Mouse (Mus musculus): ENCODE data around the gene Ppp1r13b.

Gene Ppp1r13b

DNA sequence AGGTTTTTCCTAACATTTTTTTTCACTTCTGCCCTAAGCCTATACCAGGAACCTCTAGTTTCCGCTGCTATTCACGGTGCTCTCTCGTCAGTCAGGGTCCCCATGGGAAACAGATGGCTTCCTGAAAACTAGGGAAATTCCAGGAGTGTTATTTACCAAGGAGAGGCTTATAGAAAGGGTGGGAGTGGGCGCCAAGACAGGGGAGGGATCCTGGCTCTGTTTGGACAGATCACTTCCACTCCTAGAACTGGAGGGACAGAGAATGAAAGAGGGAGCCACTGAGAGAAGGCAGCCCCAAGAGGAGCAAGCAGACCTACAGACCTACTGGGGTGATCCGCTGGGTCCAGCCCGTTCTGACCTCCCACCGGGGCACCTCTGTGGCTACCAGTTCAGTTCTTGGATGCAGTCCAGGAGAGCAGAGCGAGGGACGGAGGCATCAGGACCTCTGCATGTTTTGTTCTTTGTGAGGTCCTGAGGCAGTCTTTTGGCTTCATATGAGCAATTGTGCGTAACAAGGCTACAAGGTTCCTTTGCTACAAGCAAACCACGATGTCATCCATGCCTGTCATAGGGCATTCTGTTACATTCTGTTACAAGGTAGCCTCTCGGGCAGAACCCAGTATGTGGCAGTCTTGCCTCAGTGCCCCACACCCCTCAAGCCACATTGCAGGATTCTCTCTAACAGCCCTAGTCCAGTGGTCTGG, 8.8 kb upstream of the Ppp1r13b start:
- no peak for DNase-seq

DNA sequence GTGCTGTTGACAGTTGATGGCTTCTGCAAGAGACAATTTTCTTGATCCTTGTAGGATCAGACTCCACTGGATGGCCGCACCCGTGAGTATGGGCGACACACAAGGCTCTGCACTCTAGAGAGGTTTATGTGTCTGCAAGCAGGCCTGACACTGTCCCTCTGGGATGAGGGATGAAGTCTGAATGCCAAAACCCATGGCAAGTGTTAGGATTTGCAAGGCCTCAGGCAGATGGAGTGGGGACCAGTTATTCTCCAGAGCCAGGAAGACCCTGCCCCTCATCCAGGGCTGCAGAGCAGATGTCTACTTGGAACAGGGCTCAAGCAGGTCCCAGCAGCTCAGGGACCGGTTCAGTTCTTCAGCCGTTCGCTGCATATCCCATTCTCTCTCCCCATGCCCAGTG, 7.9 kb upstream of the Ppp1r13b start:
- no peak for DNase-seq

DNA sequence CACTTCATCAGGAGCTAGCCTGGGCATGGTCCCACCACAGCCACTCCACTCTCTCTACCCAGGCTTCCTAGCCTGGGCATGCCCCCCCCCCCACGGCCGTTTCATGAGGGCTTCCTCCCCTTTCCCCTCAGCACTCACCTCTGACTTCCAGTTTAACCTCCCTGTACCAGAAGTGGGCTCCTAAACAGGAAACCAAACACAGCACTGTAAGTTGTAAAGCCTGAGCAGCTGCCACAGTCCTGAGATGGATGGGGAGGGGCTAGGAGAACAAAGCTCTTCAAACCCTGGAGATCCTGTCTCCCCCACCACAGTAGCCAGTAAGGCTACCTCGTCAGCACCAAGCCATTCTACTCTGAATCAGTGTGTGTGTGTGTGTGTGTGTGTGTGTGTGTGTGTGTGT, 6.1 kb upstream of the Ppp1r13b start:
- DNase-seq, result no peak

DNA sequence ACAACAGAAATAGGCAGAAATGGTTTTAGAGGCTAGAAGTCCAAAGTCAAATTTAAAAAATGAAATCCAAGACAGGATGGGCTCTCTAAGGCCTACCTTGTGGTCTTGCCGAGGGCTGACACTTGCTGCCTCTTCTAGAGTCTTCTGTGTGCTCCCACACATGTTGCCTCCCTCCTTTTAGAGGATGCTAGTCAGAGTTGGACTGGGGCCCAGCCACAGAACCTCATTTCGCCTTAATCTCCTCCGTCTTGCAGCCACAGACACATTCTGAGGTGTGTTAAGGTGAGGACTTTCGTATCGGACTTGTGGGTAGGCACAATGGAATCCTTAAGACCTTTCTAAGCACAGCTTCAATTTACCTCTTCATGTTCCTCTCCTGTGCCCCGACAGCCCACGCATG, 4.9 kb upstream of the Ppp1r13b start:
- no peak for DNase-seq

DNA sequence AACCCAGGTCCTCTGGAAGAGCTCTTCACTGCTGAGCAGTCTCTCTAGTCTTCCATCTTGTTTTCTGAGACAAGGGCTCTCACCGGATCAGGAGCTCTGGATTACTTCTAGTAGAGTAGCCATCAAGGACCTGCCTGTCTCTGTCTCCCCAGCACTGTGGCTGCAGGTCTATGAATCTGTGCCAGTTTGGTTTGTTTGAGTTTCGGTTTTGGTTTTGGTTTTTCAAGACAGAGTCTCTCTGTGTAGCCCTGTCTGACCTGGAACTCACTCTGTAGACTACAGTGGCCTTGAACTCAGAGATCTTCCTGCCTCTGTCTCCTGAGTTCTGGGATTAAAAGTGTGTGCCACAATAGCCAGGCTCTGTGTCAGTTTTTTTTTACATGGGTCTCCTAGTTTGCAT, 3.9 kb upstream of the Ppp1r13b start:
- peak; percentile 20 to 22 for DNase-seq

DNA sequence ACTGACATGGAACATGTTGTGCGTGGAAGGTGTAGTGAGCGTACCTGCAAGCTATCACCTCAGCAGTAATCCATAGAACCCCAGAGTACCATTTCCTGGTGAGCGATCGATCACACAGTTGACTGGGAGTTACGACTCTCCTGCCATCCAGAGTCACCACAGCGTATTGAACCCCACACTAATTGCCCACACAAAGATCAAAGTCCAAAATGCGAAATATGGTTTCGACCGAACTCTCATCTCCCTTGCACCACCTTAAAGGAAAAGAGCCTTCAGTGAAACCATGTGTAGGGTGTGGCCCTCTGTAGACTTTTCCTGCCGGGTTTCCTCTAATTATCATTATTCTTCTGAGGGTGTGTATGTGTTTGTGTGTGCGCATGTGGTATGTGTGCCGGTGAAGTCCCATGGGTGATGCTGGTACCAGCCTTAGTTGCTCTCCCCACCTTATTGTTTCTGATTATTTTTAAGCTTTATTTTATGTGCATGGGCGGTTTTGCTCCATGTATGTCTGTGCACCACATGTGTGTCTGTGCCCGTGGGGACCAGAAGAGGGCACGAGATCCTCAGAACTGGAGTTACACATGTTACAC, 3.4 kb upstream of the Ppp1r13b start:
- DNase-seq, result no peak

DNA sequence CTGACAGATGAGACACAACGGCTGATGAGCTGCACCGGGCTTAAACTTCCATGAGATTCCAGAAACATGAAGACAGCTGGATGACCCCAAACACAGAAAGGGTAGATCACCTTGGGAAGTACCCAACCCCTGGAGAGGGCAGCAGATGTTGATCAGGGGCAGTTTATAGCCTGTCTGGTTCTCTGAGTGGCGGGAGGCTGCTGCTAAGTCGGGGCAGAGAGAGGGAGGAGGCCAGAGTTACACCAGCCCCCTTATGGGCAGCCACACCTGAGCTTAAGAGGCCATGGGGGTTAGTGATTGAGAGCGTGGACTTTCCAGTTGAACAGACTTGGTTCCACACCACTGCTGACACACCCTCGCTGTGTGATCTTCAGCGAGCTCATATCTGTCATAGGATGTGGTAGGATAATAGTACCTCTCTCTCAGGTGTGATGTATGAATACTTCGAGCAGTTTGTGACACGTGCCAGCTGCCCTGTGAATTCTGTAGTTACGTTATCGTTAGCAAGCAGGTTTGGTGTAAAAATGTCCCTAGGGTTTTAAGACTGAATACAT, 1.2 kb upstream of the Ppp1r13b start:
- DNase-seq, result no peak

DNA sequence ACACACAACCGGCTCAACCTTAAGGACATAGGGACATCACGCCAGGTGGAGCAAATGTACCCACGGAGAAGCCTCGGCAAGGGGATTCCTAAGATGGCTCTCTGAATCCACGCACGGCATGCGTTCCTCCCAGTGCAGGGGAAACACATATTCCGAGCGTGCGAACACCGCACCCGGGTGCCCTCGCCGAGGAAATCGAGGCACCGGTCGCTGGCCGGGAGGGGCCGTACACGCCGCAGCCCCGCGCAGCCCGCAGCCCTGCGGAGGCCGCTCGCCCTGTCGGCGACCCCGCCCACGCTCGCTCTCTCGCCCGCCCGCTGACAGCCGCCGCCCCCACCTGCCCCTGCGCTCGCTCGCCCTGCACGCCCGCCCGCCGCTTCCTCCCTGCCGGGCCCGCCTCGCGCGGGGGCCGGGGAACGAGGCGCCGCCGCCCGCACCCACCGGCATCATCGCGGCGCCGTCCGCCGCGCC, 454 bp downstream of the Ppp1r13b start:
- DNase-seq, result peak; percentile 74 to 78

DNA sequence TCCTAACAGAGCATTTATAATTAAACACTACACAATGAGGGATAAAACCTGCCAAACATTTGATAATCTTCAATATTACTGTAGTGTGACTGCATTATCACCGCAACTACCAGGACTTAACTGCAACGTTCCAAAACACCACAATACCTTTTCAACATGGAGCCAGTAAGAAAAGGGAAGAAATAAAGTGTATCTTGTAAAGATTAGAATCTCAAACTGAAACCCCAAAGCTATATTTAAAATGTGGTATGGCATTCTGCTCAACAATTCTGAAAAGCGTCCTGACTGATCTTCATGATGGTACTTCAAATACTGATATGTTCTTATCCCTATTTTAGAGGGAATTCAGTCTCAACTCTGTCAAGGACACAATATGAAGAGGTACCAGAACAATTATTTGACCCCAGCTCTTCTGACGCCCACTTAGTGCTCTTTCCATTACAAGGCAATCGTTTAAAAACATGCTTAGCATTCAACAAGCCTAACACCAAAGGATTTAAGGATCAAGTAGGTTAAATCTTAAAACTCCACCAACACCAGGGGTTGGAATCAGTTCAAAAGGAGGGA, 1.5 kb downstream of the Ppp1r13b start:
- no peak for DNase-seq

DNA sequence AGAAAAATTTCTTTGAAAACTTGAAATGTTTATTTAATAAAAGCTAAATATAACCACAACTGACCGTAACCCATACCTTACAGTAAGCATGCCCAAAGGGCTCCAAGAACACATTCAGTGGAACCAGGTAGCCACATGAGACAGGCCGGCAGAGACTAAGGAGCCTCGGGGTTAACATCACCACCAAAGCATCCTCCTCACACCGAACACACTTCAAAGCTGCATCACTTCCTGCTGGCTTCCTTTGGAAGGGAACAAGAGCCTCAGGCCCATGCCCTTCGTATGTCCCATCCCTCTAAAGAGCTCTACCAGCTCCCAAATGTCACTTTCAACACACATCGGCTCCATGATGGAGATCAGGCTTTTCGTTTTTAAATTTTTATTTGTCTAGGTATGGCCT, 5.4 kb downstream of the Ppp1r13b start:
- no peak for DNase-seq

DNA sequence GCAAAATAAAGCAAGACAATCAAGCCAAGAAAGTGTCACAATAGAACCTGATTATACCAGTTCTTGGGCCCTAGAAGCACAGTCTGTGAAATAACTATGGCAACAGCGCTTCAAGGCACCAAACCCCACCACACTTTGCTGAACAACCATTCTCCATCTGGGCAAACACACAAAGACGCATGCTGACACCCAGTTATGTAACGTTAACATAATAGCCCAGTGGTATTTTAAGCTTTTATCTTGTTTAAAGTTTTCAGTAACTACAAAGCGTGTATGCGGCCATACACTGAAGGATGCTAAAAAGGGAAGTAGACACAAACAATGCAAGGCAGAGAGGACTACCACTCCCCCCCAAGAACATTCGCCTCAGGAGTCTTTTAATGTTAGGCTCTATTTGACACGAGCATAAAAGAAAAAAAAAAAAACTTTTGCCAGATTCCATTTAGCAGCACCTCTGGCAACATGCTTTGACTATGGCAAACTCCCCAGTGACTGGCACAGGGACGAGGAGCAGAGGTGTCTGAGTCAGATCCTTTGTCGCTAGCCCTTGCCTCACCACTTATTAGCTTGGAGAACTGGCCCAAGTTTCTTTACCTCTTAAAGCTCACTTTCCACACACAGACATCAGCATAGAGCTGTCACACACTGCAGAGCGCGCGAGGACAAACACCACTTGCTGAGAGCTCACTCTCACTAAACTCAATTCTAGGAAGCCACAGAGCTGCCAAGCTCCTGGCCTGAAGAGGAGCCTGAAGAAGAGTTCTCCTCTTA, 6.6 kb downstream of the Ppp1r13b start:
- DNase-seq, result peak; percentile 37 to 40

DNA sequence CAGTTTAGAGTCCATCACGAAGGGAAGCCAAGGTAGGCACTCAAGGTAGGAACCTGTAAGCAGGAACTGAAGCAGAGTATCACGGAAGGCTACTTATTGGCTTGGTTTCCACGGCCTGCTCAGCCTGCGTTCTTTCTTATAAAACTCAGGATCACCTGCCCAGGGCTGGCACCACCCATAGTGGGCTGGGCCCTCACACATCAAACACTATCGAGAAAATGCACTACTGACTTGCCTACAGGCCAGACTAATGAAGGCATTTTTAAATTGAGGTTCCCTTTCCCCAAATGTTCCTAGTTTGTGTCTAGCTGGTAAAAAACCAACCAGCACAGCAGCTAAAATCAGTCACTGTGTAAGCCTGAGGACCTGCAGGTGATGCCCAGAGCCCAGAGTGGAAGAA, 8.3 kb downstream of the Ppp1r13b start:
- DNase-seq, result no peak

DNA sequence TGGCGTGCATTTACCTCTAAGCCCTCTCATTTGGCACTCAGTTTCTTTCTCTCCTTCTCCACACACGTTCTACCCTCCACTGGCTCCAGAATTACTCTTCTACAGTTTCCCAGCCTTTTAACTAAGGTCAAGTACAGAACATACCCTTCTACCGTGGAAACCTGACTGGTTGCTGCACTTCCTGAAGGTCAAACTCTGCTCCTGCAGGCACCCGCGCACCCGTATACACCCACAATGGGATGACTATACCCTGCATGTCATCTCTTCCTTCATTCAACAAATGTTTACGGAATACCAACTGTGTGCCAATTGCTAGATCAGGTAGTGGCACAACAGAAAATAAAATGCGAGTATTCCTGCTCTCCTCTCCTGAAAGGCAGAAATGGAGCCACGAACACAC, 9.2 kb downstream of the Ppp1r13b start:
- DNase-seq, result no peak

DNA sequence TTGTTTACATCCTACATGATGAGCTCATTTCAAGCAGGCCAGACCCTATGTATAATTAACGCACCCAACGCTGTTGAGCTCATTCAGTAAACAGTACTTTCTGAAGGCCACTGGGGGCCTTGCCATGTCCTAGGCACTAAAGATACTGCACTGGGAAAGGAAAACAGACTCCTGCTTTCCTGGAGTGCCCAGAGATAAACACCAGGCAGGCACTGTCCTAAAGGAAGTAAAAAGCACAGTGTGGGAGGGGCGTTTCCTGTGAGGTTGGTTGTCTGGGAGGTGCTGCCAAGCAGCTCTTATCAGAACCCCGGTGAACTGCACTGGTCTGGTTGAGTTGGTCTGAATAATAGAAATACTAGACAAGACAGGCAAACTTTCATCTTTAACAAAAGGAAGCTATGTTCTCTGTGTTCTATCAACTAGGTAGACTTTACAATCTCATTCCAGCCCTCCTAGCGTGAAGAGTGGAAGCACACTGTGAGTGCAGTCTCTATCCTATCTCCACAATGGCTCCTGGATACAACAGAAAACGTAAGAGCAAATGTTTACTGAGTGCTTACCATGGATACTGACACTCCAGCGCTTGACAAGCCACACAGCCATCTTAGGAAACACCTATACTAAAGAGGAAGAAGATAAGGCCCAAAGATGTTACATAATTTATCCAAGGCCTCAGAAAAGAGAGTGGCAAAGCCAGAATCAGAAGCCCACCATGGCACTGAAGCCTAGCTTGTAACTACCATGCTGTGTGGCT, 10.8 kb downstream of the Ppp1r13b start:
- DNase-seq, result peak; percentile 31 to 34

DNA sequence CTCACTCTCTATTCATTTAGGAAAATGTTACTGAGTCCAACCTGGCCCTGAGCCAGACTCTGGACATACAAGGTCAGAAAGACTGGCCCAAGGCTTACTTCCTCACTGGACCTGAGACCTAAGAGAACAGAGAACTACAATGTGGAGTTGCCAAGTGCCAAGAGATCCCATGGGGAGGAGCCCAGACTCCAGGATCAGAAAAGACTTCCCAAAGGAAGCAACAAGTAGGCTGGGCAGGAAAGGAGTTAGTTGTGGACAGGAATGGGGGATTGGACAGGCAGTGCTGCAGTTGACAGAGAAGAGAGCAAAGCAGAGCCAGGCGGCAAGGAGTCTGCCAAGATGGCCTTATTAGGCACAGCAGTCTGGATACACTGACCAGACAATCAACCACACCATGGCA, 13.8 kb downstream of the Ppp1r13b start:
- DNase-seq, result no peak

DNA sequence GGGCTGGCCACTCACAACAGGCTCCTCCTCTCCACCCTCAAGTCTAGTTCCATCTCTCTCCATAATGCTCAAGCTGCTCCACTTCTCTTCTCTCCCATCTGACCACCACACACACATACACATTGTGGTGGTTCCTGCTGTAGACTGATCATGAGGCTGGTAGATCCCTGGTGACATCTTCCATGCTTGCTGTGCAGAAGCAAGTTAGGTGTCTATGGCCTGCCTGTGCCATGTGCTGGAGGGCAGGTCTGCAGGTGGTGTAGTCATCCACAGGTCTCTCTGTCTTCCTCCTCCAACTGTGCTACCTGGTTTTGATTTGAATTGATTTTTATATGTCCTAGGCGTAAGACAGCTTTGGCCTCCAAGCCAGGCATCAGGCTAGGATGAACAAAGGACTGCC, 14.9 kb downstream of the Ppp1r13b start:
- no peak for DNase-seq

DNA sequence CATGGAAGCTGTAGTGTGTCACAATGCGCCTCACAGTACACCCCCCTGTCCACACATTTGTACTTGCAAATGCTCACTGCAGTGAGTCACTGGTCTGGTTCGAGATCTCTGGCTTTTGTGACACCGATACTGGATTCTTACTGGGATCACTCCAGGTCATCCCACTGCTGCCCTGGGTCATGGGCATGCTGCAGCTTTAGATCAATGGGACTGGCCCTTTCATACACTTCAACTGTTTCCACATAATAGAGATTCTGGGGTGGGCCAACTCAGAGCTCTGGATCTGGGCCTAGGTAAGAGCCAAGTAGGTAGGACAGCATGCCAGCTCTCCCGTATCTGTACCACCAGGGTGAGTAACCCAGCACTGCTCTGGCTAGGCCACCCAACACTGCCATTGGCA, 16.1 kb downstream of the Ppp1r13b start:
- no peak for DNase-seq

DNA sequence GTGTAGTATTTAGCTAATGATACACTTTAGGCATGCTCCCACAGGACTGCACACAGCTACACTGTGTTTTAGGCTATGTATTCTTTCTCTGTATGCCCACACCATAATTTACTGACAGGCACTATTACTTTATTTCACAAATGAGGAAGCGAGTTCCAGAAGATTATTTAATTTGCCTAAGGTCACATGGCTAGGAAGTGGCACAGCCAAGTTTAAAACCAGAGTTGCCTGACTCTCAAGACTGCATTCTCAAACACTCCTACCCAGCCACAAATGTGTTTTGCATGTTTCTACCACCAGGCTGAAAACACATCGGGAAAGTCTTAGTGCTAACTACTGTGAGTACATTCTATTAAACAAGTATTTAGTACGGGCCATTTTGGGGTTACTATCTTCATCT, 18.7 kb downstream of the Ppp1r13b start:
- peak; percentile 60 to 69 for DNase-seq

DNA sequence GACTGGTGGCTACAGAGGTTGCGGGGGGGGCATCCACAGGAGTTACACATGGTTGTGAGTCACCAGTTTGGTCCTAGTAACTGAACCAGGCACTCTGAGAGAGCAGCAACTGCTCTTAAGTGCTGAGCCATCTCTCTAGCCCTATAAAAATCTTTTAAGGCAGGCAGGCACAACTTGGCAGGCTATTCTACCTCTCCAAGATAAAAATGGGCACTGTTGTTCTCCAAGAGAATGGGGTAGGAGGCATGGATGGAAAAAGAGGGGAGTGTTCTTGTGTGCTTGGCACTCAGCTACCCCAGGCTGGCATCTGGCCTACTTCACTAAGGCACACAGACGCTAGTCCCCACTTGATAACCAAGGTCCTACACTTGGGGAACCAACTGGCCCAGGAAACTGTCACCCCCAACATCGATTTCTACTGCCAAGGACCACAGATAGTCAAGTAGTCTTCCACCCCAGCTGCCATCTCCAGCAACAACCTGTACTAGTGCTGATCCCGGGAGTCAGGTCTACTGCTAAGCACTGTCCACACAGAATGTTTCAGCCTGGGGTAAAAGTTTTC, 19.5 kb downstream of the Ppp1r13b start:
- no peak for DNase-seq

DNA sequence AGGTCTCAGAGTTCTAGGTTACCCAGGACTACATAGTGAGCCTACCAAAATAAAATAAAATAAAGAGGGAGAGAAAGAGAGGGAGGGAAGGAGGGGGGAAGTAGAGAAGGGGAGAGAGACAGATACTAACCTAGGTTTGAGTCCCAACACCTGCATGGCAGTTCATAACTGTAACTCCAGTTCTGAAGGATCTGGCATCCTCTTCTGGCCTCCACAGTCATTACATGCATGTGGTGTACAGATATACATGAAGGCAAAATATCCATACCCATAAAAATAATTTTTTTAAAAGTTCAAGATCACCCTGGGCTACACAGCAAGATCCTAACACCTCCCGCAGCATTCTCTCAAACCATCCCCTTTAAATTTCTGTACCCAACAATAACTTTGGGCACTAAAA, 20.9 kb downstream of the Ppp1r13b start:
- DNase-seq, result no peak

DNA sequence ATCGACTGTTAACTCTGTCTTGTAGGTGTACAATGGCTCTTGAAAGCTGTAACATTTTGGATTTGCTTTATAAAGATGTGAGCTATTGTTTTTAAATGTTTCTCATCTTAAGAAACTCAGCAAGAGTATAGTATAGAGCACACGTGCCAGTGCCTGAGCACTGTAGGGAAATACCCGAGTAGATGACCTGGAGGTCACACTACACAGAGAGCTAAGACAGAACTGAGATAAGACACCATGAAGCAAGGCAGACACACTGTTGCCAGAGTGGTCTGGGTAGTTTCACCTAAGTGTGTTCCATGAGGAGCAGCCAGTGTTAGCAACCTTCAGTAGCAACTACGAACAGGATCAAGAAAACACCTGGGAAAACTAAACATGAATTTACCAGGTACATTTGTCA, 25.1 kb downstream of the Ppp1r13b start:
- DNase-seq, result no peak

DNA sequence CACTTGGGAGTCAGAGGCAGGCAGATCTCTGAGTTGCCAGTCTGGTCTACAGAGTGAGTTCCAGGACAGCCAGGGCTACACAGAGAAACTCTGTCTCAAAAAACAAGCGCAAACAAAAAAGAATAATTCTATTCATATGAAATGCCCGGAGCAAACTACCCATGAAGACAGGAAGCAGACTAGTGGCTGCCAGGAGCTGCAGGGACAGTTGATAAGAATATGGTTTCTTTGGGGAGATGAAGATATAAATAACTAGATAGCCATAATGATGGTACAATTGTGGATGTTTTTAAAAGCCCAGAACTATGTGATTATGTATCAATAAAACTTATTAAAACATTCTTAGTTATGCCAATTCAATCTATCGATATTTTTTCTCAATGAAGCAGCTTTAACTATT, 25.9 kb downstream of the Ppp1r13b start:
- DNase-seq, result no peak

All from B cell, adult 2 months (primary cell).